Mouse (Mus musculus) embryonic facial prominence, embryonic 10.5 days (tissue): ENCODE data around the gene Tnrc6b. TPM values are rescaled to one million over a fixed set of nuclear protein-coding genes. Genes with fewer than 3 reads are reported as not detected.
"Not testable (repeated sequence)": the region's sequence is repeated elsewhere in the genome, so short reads cannot be mapped to it uniquely, and the experiment has no call there.

Experiments used
- DNase-seq: peaks from one replicate; pipeline ENCODE4 v3.0.0-alpha.2; 2017; ENCODE audit warnings: low spot score
- H3K27ac ChIP-seq: fragments of 300-500 bp; sonication (generic); replicated peaks from 2 replicates; pipeline ENCODE4 v1.5.1; 2016; ENCODE audit warnings: mild to moderate bottlenecking
- H3K27me3 ChIP-seq: fragments of 300-500 bp; sonication (generic); replicated peaks from 2 replicates; pipeline ENCODE4 v1.6.1; 2016; ENCODE audit warnings: low read depth, mild to moderate bottlenecking; ENCODE audit not compliant: poor library complexity, severe bottlenecking
- H3K36me3 ChIP-seq: fragments of 300-500 bp; sonication (generic); replicated peaks from 2 replicates; pipeline ENCODE4 v1.6.1; 2016; ENCODE audit warnings: mild to moderate bottlenecking, moderate library complexity
- H3K4me1 ChIP-seq: fragments of 300-500 bp; sonication (generic); 2 replicates; pipeline ENCODE4 v1.6.1; 2016
- H3K4me3 ChIP-seq: fragments of 300-500 bp; sonication (generic); 2 replicates; pipeline ENCODE4 v1.5.1; 2016; ENCODE audit warnings: mild to moderate bottlenecking, moderate library complexity
- H3K9me3 ChIP-seq: fragments of 300-500 bp; sonication (generic); 2 replicates; pipeline ENCODE4 v1.6.1; 2016; ENCODE audit warnings: mild to moderate bottlenecking
- WGBS: fragments of 180-500 bp; shearing (Covaris S2); methylation state at CpG from one replicate; pipeline ENCODE4 v1.1.7; 2016; 5-methylcytosine and 5-hydroxymethylcytosine counted together
- polyA plus RNA-seq: library from polyadenylated mRNA; unstranded; fragments of >200 nt; fragmentation: Nextera tagmentation; extraction: Ambion mirVana; gene quantifications from 2 replicates; pipeline ENCODE4 v1.2.1, GENCODE M21; 2016

The Tnrc6b gene
- polyA plus RNA-seq, 1 experiment from 2014 or later, result 46.9 TPM

DNA sequence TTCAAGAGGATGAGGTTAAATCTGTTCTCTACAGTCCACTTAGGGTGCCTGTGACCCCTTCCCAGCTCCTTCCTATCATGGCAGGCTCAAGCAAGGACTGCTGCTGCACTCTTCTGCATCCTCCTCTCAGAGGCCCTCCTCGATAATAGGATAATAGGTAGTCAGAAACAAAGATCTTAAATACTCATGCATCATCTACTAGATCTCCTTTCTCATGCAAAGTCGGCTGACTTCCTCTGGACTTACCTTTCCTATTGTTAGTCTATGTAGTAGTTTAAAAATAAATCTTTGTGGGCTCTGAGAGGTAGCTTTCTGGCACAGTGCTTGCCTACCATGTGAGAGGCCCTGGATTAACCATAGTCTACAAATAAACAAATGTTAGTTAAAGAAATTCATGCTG, 18.4 kb downstream of the Tnrc6b start:
- no peaks in the 10 kb centered on the region for H3K9me3 ChIP-seq
- no peaks in the 10 kb centered on the region for H3K27me3 ChIP-seq
- no peak for DNase-seq
- no peaks in the 10 kb centered on the region for H3K36me3 ChIP-seq
- H3K4me1 ChIP-seq, result 0 out of 2 replicates have a peak, but pooled peaks cover 5% of the 10 kb centered on the region
- H3K27ac ChIP-seq, result no peak overlapping the region
- no peak overlapping the region for H3K4me3 ChIP-seq
- WGBS, result 67% methylated on average over 2 of the region's 2 CpGs

DNA sequence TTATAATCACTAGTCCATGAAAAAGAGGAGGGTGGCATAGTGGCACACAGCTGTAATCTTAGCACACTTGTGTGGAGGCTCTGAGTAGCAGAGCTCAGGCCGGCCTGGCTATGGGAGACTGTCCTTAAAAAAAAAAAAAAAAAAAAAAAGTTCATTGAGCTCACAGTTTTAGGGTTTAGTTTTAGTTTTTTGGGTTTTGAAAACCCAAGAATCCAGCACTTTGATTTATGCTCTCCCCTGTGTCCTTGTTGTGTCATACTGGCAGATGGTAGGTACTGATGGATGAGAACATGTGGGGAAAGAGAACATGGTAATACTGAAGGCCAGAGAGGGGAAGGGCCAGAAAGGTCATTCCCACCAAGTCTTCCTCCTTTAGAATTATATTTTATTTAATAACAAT, 19.9 kb downstream of the Tnrc6b start:
- H3K4me3 ChIP-seq, result no peak overlapping the region
- no peaks in the 10 kb centered on the region for H3K36me3 ChIP-seq
- DNase-seq, result no peak
- H3K27me3 ChIP-seq, result no peaks in the 10 kb centered on the region
- no peak overlapping the region for H3K27ac ChIP-seq
- no peaks in the 10 kb centered on the region for H3K9me3 ChIP-seq
- H3K4me1 ChIP-seq, result 0 out of 2 replicates have a peak, but pooled peaks cover 5% of the 10 kb centered on the region
- WGBS, result 89% methylated on average over 1 of the region's 1 CpGs

DNA sequence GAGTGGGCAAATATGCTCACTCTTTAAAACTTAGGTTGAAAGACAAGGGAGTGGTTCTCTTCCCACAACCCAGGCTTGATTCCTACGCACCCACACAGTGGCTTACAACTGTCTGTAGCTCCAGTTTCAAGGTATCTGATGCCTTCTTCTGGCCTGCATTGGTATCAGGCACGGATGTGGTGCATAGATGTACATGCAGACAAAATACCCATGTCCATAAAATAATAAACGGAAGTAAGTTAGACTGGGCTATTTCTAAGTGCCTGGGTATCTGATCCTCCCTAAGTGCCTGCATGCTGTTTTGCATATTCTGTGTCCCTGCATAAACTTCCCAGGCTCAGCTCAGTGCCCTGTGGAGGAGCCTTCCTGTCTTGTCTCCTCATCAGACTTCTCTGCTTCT, 20.4 kb downstream of the Tnrc6b start:
- no peak for DNase-seq
- H3K4me3 ChIP-seq, result no peak overlapping the region
- no peaks in the 10 kb centered on the region for H3K9me3 ChIP-seq
- WGBS, result 82% methylated on average over 3 of the region's 3 CpGs
- H3K4me1 ChIP-seq, result 0 out of 2 replicates have a peak, but pooled peaks cover 5% of the 10 kb centered on the region
- H3K27ac ChIP-seq, result no peak overlapping the region
- H3K27me3 ChIP-seq, result no peaks in the 10 kb centered on the region
- no peaks in the 10 kb centered on the region for H3K36me3 ChIP-seq

DNA sequence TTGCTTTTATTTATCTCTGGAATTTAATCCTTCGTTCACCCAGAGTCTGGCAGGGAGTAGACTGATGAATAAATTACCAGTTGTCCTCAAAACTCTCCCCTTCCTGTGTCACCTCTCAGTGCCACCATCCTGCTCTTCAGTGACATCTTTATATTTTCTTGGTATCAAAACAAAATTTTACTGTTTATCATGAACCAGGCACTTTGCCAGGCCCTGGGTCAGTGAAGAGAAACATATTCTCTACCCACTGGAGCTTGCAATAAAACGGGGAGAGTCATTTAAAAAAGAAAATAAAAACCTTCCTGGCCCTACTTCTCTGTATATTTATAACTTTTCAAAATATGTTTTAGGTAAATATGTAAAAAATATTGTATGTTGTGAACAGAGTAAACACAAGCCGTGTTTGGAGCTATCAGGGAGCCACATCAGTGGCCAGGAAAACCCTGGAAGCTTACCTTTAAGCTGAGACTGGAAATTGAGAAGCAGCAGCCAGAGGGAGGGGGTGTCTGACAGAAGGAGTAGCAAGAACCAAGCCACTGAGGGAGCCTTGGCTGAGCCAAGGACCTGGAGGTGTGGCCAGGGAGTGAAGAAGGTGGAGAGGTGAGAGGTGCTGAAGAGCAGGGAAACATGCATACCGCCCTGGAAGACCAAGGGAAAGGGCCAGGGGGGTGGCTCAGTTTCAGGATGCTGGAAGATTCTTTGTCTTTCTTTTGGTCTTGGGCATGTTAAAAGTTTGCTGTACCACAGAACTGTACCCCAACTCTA, 21.3 kb downstream of the Tnrc6b start:
- no peaks in the 10 kb centered on the region for H3K36me3 ChIP-seq
- no peaks in the 10 kb centered on the region for H3K27me3 ChIP-seq
- WGBS, result 65% methylated on average over 4 of the region's 4 CpGs
- no peaks in the 10 kb centered on the region for H3K9me3 ChIP-seq
- DNase-seq, result no peak
- no peak overlapping the region for H3K4me3 ChIP-seq
- H3K4me1 ChIP-seq, result 0 out of 2 replicates have a peak, but pooled peaks cover 5% of the 10 kb centered on the region
- H3K27ac ChIP-seq, result no peak overlapping the region

DNA sequence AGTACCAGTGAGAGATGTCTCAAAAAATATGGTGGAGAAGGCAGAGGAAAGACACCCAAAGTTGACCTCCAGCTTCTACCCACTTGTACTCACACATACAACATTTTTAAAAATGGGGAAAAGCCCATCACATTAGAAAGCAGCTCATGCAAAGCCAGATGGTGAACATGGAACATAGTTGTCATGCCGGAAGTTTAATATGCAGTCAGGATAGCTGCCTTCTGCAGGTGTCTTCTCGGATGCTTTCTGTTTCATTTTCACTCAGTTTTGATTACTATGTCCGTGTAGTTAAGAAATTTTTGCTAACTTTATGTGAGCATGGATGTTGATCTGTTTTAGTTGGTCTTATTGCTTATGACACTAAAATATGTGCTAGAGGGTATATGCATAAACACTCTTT, 24.2 kb downstream of the Tnrc6b start:
- Histone ChIP-seq H3K27me3 (no peaks in the 10 kb centered on the region), H3K4me3 (no peak overlapping the region), H3K36me3 (no peaks in the 10 kb centered on the region), H3K9me3 (no peaks in the 10 kb centered on the region), H3K27ac (no peak overlapping the region), H3K4me1 (0 out of 2 replicates have a peak, but pooled peaks cover 5% of the 10 kb centered on the region)
- WGBS, result 86% methylated on average over 3 of the region's 3 CpGs
- no peak for DNase-seq

DNA sequence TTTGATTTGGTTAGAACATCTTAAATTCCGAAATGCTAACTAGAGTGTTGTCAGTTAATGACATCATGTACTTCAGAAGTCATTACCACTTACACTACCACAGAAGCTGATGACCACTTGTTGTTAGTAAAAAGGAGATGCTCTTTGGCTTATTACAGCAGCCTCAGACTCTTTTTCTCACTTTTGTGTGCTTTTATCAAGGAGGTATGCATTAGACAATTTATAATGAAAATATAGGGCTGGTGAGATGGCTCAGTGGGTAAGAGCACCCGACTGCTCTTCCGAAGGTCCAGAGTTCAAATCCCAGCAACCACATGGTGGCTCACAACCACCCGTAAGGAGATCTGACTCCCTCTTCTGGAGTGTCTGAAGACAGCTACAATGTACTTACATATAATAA, 24.6 kb downstream of the Tnrc6b start:
- not testable (repeated sequence) for H3K27me3 ChIP-seq, H3K36me3 ChIP-seq, H3K9me3 ChIP-seq, DNase-seq, H3K4me3 ChIP-seq, H3K4me1 ChIP-seq, H3K27ac ChIP-seq
- WGBS, result 90% methylated on average over 4 of the region's 4 CpGs

DNA sequence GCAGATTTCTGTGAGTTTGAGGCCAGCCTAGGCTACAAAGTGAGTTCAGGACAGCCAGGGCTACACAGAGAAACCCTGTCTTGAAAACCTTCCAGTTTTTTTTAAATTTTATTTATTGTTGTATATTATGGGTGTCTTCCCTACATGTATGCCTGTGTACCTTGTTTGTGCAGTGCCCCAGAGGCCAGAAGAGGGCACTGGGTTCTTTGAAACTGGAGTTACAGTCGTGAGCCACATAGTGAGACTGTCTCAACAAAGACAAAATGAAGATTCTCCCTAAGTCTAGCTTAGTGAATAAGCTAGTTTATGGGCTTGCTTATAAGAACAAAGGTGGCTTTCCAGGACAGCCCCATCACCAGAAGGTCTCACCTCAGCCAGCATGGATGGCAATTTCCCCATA, 25.4 kb downstream of the Tnrc6b start:
- no peaks in the 10 kb centered on the region for H3K36me3 ChIP-seq
- WGBS, result 50% methylated on average over 1 of the region's 1 CpGs
- DNase-seq, result no peak
- no peak overlapping the region; the same call in 1 of the 2 replicates for H3K27ac ChIP-seq
- H3K4me3 ChIP-seq, result no peak overlapping the region
- H3K4me1 ChIP-seq, result 0 out of 2 replicates have a peak, but pooled peaks cover 5% of the 10 kb centered on the region
- H3K9me3 ChIP-seq, result no peaks in the 10 kb centered on the region
- H3K27me3 ChIP-seq, result no peaks in the 10 kb centered on the region

DNA sequence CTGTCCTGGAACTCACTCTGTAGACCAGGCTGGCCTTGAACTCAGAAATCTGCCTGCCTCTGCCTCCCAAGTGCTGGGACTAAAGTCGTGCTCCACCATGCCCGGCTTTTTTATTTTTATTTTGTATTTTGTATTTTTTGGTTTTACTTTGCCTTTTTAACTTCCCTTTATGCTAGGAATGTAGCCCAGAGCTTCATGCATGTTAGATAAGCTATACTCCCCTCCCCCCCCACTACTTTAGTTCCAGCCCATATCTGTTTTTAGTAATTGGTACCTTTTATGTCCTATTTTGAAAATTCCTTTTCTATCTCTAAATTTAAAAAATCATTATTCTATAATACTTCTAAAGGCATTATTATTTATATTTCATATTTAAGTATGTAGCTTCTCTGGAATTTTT, 27.1 kb downstream of the Tnrc6b start:
- Histone ChIP-seq H3K27ac (no peak overlapping the region), H3K4me1 (no peaks in the 10 kb centered on the region), H3K4me3 (no peak overlapping the region), H3K9me3 (no peaks in the 10 kb centered on the region), H3K36me3 (no peaks in the 10 kb centered on the region), H3K27me3 (no peaks in the 10 kb centered on the region)
- 97% methylated on average over 2 of the region's 2 CpGs for WGBS
- no peak for DNase-seq

DNA sequence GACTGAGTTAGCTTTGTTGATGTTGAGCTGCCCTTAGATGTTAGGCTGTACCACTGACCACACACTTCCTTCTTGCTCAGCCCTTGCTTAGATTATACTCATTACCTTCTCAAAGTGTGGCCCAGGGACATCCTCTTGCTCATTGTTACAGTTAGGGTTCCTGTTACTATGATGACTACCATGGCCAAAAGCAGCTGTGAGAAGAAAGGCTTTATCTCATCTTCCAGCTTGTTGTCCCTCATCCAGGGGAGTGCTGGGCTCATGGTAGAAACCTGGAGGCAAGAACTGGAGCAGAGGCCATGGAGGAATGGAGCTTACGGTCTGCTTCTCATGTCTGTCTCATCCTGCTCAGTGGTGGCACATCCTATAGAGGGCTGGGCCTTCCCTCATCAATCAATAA, 28.9 kb downstream of the Tnrc6b start:
- DNase-seq, result no peak
- Histone ChIP-seq H3K36me3 (no peaks in the 10 kb centered on the region), H3K9me3 (no peaks in the 10 kb centered on the region), H3K27ac (no peak overlapping the region), H3K4me3 (no peak overlapping the region), H3K4me1 (no peaks in the 10 kb centered on the region), H3K27me3 (no peaks in the 10 kb centered on the region)
- 93% methylated on average over 1 of the region's 1 CpGs for WGBS

DNA sequence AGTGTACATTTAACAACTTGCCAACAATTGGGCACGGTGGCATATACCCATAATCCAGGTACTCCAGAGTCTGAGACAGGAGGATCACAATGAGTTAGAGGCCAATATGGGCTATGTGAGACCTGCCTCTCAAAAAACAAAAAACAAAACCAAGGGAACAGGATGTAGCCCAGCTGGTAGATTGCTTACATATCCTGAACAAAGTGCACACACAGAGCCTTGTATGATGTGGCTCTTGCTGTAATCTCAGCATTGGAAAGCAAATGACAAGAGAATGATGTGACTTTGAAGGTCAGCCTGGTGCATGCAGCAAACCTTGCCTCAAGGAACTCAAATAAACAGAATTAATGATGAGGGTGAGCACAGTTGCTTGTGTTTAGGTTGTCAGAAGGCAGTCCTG, 30.7 kb downstream of the Tnrc6b start:
- WGBS, result 93% methylated on average over 1 of the region's 1 CpGs
- DNase-seq, result no peak
- Histone ChIP-seq H3K4me1 (no peaks in the 10 kb centered on the region), H3K9me3 (no peaks in the 10 kb centered on the region), H3K4me3 (no peak overlapping the region), H3K36me3 (no peaks in the 10 kb centered on the region), H3K27ac (no peak overlapping the region), H3K27me3 (no peaks in the 10 kb centered on the region)

DNA sequence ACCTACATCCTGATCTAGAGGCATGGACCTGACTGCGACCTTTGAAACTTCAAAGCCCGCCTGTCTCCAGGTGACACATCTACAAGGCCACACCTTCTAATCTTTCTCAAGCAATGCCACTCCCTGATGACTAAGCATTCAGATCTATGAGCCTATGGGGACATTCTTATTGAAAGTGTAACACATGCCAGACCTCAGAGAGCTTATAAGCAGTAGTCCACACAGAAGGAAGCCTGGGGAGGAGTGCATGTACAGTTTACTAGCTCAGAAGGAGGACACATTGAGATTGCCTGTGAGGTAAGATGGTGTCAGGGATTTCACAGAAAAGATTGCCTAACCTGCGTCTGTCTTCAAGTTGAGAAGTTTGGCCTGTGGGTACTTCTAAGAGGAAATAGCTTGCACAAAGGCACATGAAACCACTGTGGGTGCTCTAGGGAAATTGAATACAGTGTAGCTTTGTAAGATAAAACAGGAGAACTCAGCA, 31.9 kb downstream of the Tnrc6b start:
- H3K4me1 ChIP-seq, result no peaks in the 10 kb centered on the region
- 87% methylated on average over 3 of the region's 3 CpGs for WGBS
- no peak overlapping the region for H3K27ac ChIP-seq
- H3K36me3 ChIP-seq, result no peaks in the 10 kb centered on the region
- no peak overlapping the region for H3K4me3 ChIP-seq
- no peaks in the 10 kb centered on the region for H3K27me3 ChIP-seq
- no peaks in the 10 kb centered on the region for H3K9me3 ChIP-seq
- DNase-seq, result no peak

DNA sequence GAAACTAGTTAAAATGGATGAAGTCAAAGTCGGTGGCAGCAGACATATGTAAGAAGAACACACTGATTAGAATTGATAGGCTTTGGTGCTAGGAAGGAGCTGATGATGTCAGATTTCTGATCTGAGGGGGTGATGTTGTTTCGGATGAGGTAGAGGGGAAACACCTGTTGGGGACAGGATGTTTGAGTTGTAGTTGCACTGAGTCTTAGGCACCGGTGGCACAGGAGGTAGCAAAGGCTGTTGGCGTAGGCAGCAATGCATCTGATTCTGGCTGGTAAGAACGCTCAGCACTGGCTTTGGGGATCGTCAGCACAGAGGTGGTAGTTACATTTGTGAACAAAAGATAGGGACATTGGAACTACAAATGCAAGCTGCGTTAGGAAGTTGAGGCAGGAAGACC, 32.5 kb downstream of the Tnrc6b start:
- H3K4me3 ChIP-seq, result no peak overlapping the region
- WGBS, result 89% methylated on average over 7 of the region's 7 CpGs
- no peak for DNase-seq

DNA sequence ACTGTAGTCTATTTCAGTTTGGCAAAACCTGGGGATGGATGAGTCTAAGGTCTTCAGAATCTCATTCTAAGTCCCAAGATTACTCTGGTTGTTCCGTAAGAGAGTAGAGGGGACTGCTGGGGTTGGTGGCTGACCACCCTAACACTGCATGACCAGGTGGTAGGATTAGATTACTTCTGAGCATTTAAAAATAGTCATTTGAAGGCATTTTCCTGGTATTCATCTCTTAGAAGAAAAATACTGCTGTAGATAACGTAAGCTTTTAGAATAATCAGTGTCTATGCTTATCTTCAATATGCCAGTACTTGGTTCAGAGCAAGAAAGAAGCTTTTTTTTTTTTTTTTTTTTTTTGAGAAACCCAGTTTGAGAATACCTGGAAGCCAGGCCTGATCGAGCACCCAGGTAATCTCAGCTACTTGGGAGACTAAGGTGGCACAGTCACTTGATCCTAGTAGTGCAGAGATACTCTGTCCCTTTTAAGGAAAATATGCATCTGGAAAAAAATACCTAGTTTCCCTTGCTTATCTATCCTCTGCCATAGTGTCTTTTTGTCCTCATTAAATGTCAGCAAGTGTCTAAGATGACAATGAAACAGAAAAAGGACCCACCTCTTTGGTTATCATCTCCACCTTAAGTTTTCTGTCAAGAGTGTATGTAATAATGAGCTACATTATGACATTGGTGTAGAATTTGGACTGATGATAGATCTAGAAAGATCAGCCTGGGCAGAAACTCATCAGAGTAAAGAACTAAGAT, 33.7 kb downstream of the Tnrc6b start:
- H3K27me3 ChIP-seq, result no peaks in the 10 kb centered on the region
- no peak overlapping the region for H3K4me3 ChIP-seq
- DNase-seq, result no peak
- no peaks in the 10 kb centered on the region for H3K36me3 ChIP-seq
- no peak overlapping the region for H3K27ac ChIP-seq
- H3K9me3 ChIP-seq, result no peaks in the 10 kb centered on the region
- H3K4me1 ChIP-seq, result no peaks in the 10 kb centered on the region
- 88% methylated on average over 3 of the region's 3 CpGs for WGBS

More for the DNA sequence above, 32.5 kb downstream of the Tnrc6b start:
- Histone ChIP-seq H3K36me3 (no peaks in the 10 kb centered on the region), H3K4me1 (no peaks in the 10 kb centered on the region), H3K27me3 (no peaks in the 10 kb centered on the region), H3K27ac (no peak overlapping the region), H3K9me3 (no peaks in the 10 kb centered on the region)
